Comparison of ENCODE assay signal across 7 mouse cellular contexts in genomic region chr11:18875911-18876885, GRCm38 (mm10).
DNase-seq lines count a peak whose midpoint lies in the region; ATAC-seq and TF ChIP-seq lines count a peak whose summit lies in the region.

No protein-coding gene starts in this region.

- no peak for ATAC-seq in embryonic facial prominence, embryonic 12.5 days (ENCODE audit: insufficient number of reproducible peaks, insufficient read depth, low FRiP score, low TSS enrichment)
- no peak; the same call in 1 of the 2 replicates for ATAC-seq in intestine, embryonic 14.5 days (replicated peaks; ENCODE audit: low FRiP score, low TSS enrichment, low read depth)
- ATAC-seq in megakaryocyte, adult 5-6 weeks (ENCODE audit: poor library complexity, severe bottlenecking): peak; percentile 51

- no peak for TF ChIP-seq CTCF in ES-Bruce4 (IDR thresholded peaks at IDR 0.05; ENCODE audit: low read depth, low read length)

- no peaks in the 10 kb centered on the region for H3K4me1 ChIP-seq in ES-Bruce4 (ENCODE audit: control insufficient read depth, insufficient read depth, low read length)
- peaks cover 21% of the 10 kb centered on the region for H3K4me1 ChIP-seq in embryonic facial prominence, embryonic 12.5 days
- peaks cover 33% of the 10 kb centered on the region for H3K4me1 ChIP-seq in intestine, embryonic 14.5 days (replicated peaks; ENCODE audit: control insufficient read depth, insufficient read depth, low read length)

- H3K4me3 ChIP-seq in ES-Bruce4 (ENCODE audit: low read depth, low read length): peak overlapping the region; percentile 27
- H3K4me3 ChIP-seq in embryonic facial prominence, embryonic 12.5 days: peak overlapping the region; percentile 39
- H3K4me3 ChIP-seq in intestine, embryonic 14.5 days (ENCODE audit: low read depth, low read length): peak overlapping the region; percentile 29

- 4% methylated on average over 27 of the region's 27 CpGs for WGBS in embryonic facial prominence, embryonic 12.5 days
- 23% methylated on average over 27 of the region's 27 CpGs for WGBS in intestine, embryonic 14.5 days

- DNase-seq in 3T3-L1 (ENCODE audit: low read depth, low spot score): peak; percentile 65
- peak; percentile 77 for DNase-seq in intestine, embryonic 14.5 days (ENCODE audit: low spot score)
- DNase-seq in thymus, postnatal 25 days: no peak
- no peak for DNase-seq in c-Kit-positive CD71-positive TER-119-positive erythroid progenitor cells, embryonic 14.5 days (ENCODE audit: low spot score)

- H3K9ac ChIP-seq in ES-Bruce4 (ENCODE audit: low read depth, poor library complexity, severe bottlenecking): peak overlapping the region; percentile 68; the same call in 1 of the 2 replicates
- peak overlapping the region; percentile 62 for H3K9ac ChIP-seq in embryonic facial prominence, embryonic 12.5 days
- peak overlapping the region; percentile 69 for H3K9ac ChIP-seq in intestine, embryonic 14.5 days (ENCODE audit: low read length)

- H3K27ac ChIP-seq in ES-Bruce4 (ENCODE audit: insufficient read depth, low read length): no peak overlapping the region
- H3K27ac ChIP-seq in embryonic facial prominence, embryonic 12.5 days: peak overlapping the region; percentile 87
- peak overlapping the region; percentile 96 for H3K27ac ChIP-seq in intestine, embryonic 14.5 days (ENCODE audit: low read depth)

- H3K36me3 ChIP-seq in ES-Bruce4 (ENCODE audit: control insufficient read depth, insufficient read depth, low read length, poor library complexity, severe bottlenecking): no peaks in the 10 kb centered on the region
- no peaks in the 10 kb centered on the region for H3K36me3 ChIP-seq in embryonic facial prominence, embryonic 12.5 days
- H3K36me3 ChIP-seq in intestine, embryonic 14.5 days (ENCODE audit: control insufficient read depth, insufficient read depth, low read length): 0 out of 2 replicates have a peak, but pooled peaks cover 10% of the 10 kb centered on the region

- no peaks in the 10 kb centered on the region for H3K9me3 ChIP-seq in ES-Bruce4 (replicated peaks; ENCODE audit: control insufficient read depth, insufficient read depth, low read length, poor library complexity, severe bottlenecking)
- no peaks in the 10 kb centered on the region for H3K9me3 ChIP-seq in embryonic facial prominence, embryonic 12.5 days
- H3K9me3 ChIP-seq in intestine, embryonic 14.5 days (ENCODE audit: control insufficient read depth, low read length): no peaks in the 10 kb centered on the region

- peaks cover 47% of the 10 kb centered on the region for H3K27me3 ChIP-seq in ES-Bruce4 (ENCODE audit: control insufficient read depth, insufficient read depth, low read length, poor library complexity, severe bottlenecking)
- peaks cover 13% of the 10 kb centered on the region for H3K27me3 ChIP-seq in embryonic facial prominence, embryonic 12.5 days
- no peaks in the 10 kb centered on the region for H3K27me3 ChIP-seq in intestine, embryonic 14.5 days (replicated peaks; ENCODE audit: control insufficient read depth, insufficient read depth, low read length)

- TF ChIP-seq POLR2A in ES-Bruce4 (IDR thresholded peaks at IDR 0.05; ENCODE audit: insufficient read depth, low read length): no peak

- peak overlapping the region; percentile 76 for H3K4me2 ChIP-seq in embryonic facial prominence, embryonic 12.5 days (replicated peaks)
- H3K4me2 ChIP-seq in intestine, embryonic 14.5 days (ENCODE audit: low read length): peak overlapping the region; percentile 80

- TF ChIP-seq EP300 in ES-Bruce4 (IDR thresholded peaks at IDR 0.05; ENCODE audit: insufficient read depth, low read depth, low read length): no peak

Comparison
In these comparisons a context has a peak if more than half of its experiments do, and no peak if none do; other contexts are left out.
1. DNase-seq: peak in 3T3-L1 (single experiment) and intestine, embryonic 14.5 days (single experiment); none in thymus, postnatal 25 days (single experiment) and c-Kit-positive CD71-positive TER-119-positive erythroid progenitor cells, embryonic 14.5 days (single experiment).
2. Peak in every context shown above with its lines, with median percentiles within 50 percentile points of each other: H3K4me3 ChIP-seq and H3K9ac ChIP-seq.